Mouse (Mus musculus) ES-E14 (cell line): ENCODE data around the gene Adam10. TPM values are rescaled to one million over a fixed set of nuclear protein-coding genes. Genes with fewer than 3 reads are reported as not detected.

ENCODE experiments used
- DNase-seq: peaks from one replicate; pipeline ENCODE4 v3.0.0-alpha.2; 2013; ENCODE audit warnings: low read depth, low spot score
- H3K27ac ChIP-seq: 2 replicates; pipeline ENCODE4 v1.5.1; 2012; ENCODE audit warnings: low read depth, mild to moderate bottlenecking, low read length, moderate library complexity, mixed read lengths; ENCODE audit not compliant: poor library complexity, insufficient read depth, severe bottlenecking
- H3K36me3 ChIP-seq: 2 replicates; pipeline ENCODE4 v1.6.1; 2012; ENCODE audit warnings: mild to moderate bottlenecking, low read length, moderate library complexity, mixed read lengths; ENCODE audit not compliant: control insufficient read depth, poor library complexity, insufficient read depth, severe bottlenecking
- H3K4me1 ChIP-seq, 2 experiments: fragments of 150-350 bp in 1 of 2; sonication (generic) in 1 of 2; 2 replicates each; pipeline ENCODE4 v1.6.1; 2012; ENCODE audit warnings: low read length in 2 of 2, mild to moderate bottlenecking in 1 of 2, mixed read lengths in 1 of 2; ENCODE audit not compliant: control insufficient read depth in 2 of 2, insufficient read depth in 2 of 2, poor library complexity in 1 of 2
- H3K4me3 ChIP-seq, 2 experiments: fragments of 150-350 bp in 1 of 2; sonication (generic) in 1 of 2; 2 replicates each; pipeline ENCODE4 v1.5.1; 2012; ENCODE audit warnings: low read length in 2 of 2, low read depth in 1 of 2, mild to moderate bottlenecking in 1 of 2, mixed read lengths in 1 of 2; ENCODE audit not compliant: insufficient read depth in 1 of 2, poor library complexity in 1 of 2, severe bottlenecking in 1 of 2
- H3K9ac ChIP-seq: 2 replicates; pipeline ENCODE4 v1.6.1; 2012; ENCODE audit warnings: low read depth, mild to moderate bottlenecking, low read length, mixed read lengths; ENCODE audit not compliant: poor library complexity, insufficient read depth, severe bottlenecking
- H3K9me3 ChIP-seq: fragments of 150-350 bp; sonication (generic); 2 replicates; pipeline ENCODE4 v1.6.1; 2012; ENCODE audit warnings: low read depth, mild to moderate bottlenecking, low read length; ENCODE audit not compliant: control insufficient read depth, insufficient read depth
- CHD2 ChIP-seq: IDR thresholded peaks from 2 replicates; pipeline ENCODE4 v1.6.1; 2014; ENCODE audit warnings: mild to moderate bottlenecking, low read depth, low read length, inconsistent platforms
- HCFC1 ChIP-seq: IDR thresholded peaks from 2 replicates; pipeline ENCODE4 v1.6.1; 2012; ENCODE audit warnings: low read length, inconsistent platforms, borderline replicate concordance; ENCODE audit not compliant: insufficient read depth
- MAFK ChIP-seq: IDR thresholded peaks from 2 replicates; pipeline ENCODE4 v1.6.1; 2014; ENCODE audit warnings: mild to moderate bottlenecking, low read depth, low read length, inconsistent platforms; ENCODE audit not compliant: insufficient read depth
- ZC3H11A ChIP-seq: IDR thresholded peaks from 2 replicates; pipeline ENCODE4 v1.6.1; 2012; ENCODE audit warnings: low read depth, mild to moderate bottlenecking, inconsistent platforms, low read length, borderline replicate concordance
- ZNF384 ChIP-seq: IDR thresholded peaks from 2 replicates; pipeline ENCODE4 v1.6.1; 2012; ENCODE audit warnings: low read depth, low read length, inconsistent platforms
- in situ Hi-C, 2 experiments: fragments of 600-800 bp; cut with MboI; formaldehyde crosslinking; loops; one replicate each; pipeline ENCODE4 v1.15.1; 2025; ENCODE audit warnings: low sequenced_read_pairs in 2 of 2, inconsistent platforms in 1 of 2; ENCODE audit not compliant: unreplicated experiment in 2 of 2
- total RNA-seq: library from RNA; depleted of rRNA; stranded (reverse); fragments of 300-350 nt; gene quantifications from 2 replicates; pipeline ENCODE4 v1.2.3, GENCODE M21; 2012

Gene Adam10
- total RNA-seq, 1 experiment: 18.1 TPM

DNA sequence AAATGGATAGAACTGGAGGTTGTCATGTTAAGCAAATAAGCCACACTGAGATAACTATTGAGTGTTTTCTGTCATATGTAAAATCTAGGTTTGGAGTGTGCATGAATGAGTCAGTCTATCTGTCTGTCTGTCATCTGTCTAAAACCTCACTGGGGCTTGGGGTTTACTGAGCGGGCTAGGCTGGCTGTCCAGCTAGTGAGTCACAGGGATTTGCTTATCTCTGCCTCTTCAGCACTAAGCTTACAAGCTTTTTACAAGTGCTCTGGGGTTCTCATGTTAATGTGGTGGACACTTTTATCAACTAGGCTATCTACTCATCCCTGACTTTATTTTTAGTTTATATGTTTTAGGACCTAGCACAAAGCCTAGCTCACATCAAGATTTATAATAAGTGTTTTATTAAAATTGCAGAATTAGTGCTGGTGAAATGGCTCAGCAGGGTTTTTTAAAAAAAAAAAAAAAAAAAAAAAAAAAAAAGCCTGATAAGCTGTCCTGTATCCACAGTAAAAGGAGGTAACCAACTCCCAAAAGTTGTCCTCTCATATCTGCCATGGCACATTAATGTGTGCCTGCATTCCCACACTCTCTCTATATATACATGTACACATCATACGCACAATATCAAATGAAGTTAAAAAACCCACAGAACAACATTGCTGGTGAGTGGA, 9.6 kb downstream of the Adam10 start:
- no peak overlapping the region for H3K4me3 ChIP-seq
- no peak for DNase-seq
- no peak overlapping the region for H3K27ac ChIP-seq
- no peaks in the 10 kb centered on the region for H3K36me3 ChIP-seq
- no peaks in the 10 kb centered on the region for H3K9me3 ChIP-seq
- no peak overlapping the region for H3K9ac ChIP-seq
- no peak for TF ChIP-seq ZNF384
- no peak for TF ChIP-seq HCFC1
- TF ChIP-seq MAFK: no peak
- TF ChIP-seq ZC3H11A: no peak
- no peak for TF ChIP-seq CHD2
- H3K4me1 ChIP-seq: no peaks in the 10 kb centered on the region
- in situ Hi-C loops: no loop called here

DNA sequence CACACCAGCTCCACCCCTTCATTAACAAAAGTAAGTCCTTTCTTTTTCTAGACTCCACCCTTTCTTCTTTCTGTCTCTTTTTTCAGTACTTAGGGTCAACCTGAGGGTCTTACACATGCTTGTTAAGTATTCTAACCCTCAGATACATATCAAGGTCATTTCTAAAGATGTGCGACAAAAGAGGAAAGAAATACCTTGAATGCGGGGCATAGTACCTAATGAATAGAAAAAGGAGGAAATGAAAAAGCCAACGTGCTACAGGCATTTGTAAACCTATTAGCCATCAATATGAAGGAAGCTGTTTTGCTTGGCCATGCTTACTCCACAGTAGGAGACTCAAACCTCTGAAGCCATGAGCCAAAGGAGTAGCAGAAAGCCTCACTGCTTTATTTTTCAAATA, 11.1 kb downstream of the Adam10 start:
- no peak overlapping the region for H3K9ac ChIP-seq
- H3K27ac ChIP-seq: no peak overlapping the region
- H3K9me3 ChIP-seq: no peaks in the 10 kb centered on the region
- H3K4me3 ChIP-seq: no peak overlapping the region
- DNase-seq: no peak
- in situ Hi-C loops: no loop called here
- H3K36me3 ChIP-seq: no peaks in the 10 kb centered on the region
- no peaks in the 10 kb centered on the region for H3K4me1 ChIP-seq
- TF ChIP-seq MAFK (no peak), ZNF384 (no peak)

DNA sequence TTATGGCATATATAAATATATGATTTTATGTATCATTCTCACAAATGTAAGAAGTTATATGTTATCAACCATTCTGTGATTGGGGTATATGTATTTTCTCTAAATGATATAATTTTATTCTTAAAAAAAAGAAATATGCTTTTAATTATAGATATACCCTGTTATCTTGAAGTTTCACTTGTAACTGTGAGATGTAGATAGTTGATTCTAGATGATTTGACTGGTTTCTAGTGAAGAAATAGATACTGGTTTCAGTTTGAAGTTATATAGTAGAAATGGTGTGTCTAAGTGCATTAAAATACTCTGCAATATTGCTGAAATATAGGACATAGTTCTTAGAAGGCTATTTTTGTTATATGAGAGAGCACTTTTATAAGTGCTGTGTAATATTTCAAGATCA, 11.8 kb downstream of the Adam10 start:
- no peak for DNase-seq
- in situ Hi-C loops: no loop called here
- Histone ChIP-seq H3K4me1 (no peaks in the 10 kb centered on the region), H3K36me3 (no peaks in the 10 kb centered on the region), H3K27ac (no peak overlapping the region), H3K9ac (no peak overlapping the region), H3K4me3 (no peak overlapping the region), H3K9me3 (no peaks in the 10 kb centered on the region)
- no peak for TF ChIP-seq CHD2
- TF ChIP-seq ZNF384: no peak
- no peak for TF ChIP-seq HCFC1
- TF ChIP-seq ZC3H11A: no peak
- no peak for TF ChIP-seq MAFK

DNA sequence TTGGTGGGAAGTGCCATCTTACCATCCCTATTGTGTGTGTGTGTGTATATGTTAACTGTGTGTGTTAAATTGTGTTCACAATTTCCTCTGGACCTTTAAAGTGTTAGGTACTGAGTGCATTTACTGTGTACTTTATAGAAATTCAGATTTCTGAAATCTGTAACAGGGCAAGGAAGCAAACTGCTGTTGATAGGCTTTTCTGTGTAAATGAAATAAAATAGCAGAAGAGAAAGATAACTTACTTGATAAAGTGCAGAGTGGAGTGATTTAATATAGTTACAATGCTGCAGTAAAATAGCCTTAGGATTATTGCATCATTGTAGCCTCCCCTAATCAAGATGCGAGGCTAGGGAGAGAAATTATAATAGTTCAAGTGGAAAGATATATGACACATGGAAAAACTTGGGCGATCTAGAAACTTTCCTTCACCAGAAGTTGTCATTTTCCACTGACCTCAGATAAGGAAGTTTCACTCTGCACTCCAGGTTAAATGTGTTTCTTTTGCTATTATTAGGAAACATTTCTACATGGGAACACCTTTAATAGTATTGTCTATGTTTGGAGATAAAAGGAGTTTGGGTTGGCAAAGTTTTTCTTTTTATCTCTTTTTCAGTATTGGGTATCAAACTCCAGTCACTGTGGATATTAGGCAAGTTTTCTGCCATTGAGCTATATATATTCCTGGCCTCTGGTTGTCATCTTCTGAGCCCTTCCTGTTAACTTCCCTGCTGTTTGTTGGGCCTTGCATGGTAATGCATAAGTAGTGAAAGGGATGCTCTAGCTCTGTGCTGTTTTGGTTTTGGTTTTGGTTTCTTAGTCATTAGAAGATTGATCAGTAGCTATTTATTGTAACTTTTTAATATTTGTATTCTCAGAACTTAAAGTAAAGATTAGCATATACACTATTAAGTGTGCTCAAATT, 13.2 kb downstream of the Adam10 start:
- Histone ChIP-seq H3K27ac (no peak overlapping the region), H3K4me1 (no peaks in the 10 kb centered on the region), H3K9ac (no peak overlapping the region), H3K36me3 (no peaks in the 10 kb centered on the region), H3K9me3 (no peaks in the 10 kb centered on the region), H3K4me3 (no peak overlapping the region)
- in situ Hi-C loops: no loop called here
- TF ChIP-seq MAFK (no peak), HCFC1 (no peak), ZNF384 (no peak), ZC3H11A (no peak), CHD2 (no peak)
- DNase-seq: no peak
